Mouse (Mus musculus) midbrain, embryonic 11.5 days (tissue): ENCODE measurements around the gene Ccdc80. TPM values are rescaled to one million over a fixed set of nuclear protein-coding genes. Genes with fewer than 3 reads are reported as not detected.

Experiments
- ATAC-seq: fragments of 200-750 bp; cut with Nextera tagmentation; 2 replicates; pipeline ENCODE4 v1.8.0; 2017; ENCODE audit warnings: moderate TSS enrichment, moderate library complexity; ENCODE audit not compliant: low FRiP score
- DNase-seq: peaks from one replicate; pipeline ENCODE4 v3.0.0; 2015; ENCODE audit warnings: low spot score; ENCODE audit errors: missing footprints
- H3K27ac ChIP-seq: fragments of 300-500 bp; sonication (generic); 2 replicates; pipeline ENCODE4 v1.5.1; 2014; ENCODE audit warnings: low read depth, low read length
- H3K27me3 ChIP-seq: fragments of 300-500 bp; sonication (generic); 2 replicates; pipeline ENCODE4 v1.6.1; 2014; ENCODE audit warnings: mild to moderate bottlenecking, low read length, moderate library complexity, mixed read lengths; ENCODE audit not compliant: control insufficient read depth, insufficient read depth
- H3K36me3 ChIP-seq: fragments of 300-500 bp; sonication (generic); 2 replicates; pipeline ENCODE4 v1.6.1; 2014; ENCODE audit warnings: mild to moderate bottlenecking, low read length, moderate library complexity, mixed read lengths; ENCODE audit not compliant: control insufficient read depth, insufficient read depth
- H3K4me1 ChIP-seq: fragments of 300-500 bp; sonication (generic); 2 replicates; pipeline ENCODE4 v1.6.1; 2014; ENCODE audit warnings: low read length; ENCODE audit not compliant: control insufficient read depth, insufficient read depth
- H3K4me2 ChIP-seq: fragments of 300-500 bp; sonication (generic); 2 replicates; pipeline ENCODE4 v1.6.1; 2014; ENCODE audit warnings: mild to moderate bottlenecking, moderate library complexity
- H3K4me3 ChIP-seq: fragments of 300-500 bp; sonication (generic); 2 replicates; pipeline ENCODE4 v1.5.1; 2014; ENCODE audit warnings: low read depth, low read length
- H3K9ac ChIP-seq: fragments of 300-500 bp; sonication (generic); 2 replicates; pipeline ENCODE4 v1.6.1; 2014; ENCODE audit warnings: low read length
- H3K9me3 ChIP-seq: fragments of 300-500 bp; sonication (generic); 2 replicates; pipeline ENCODE4 v1.6.1; 2016; ENCODE audit warnings: low read length; ENCODE audit not compliant: control insufficient read depth
- WGBS: fragments of 180-500 bp; shearing (Covaris S2); extraction: QIAGEN DNeasy Blood & Tissue Kit; methylation state at CpG from one replicate; pipeline ENCODE4 v1.1.7; 2014; 5-methylcytosine and 5-hydroxymethylcytosine counted together
- polyA plus RNA-seq: library from polyadenylated mRNA; unstranded; fragments of >200 nt; fragmentation: Nextera tagmentation; extraction: Ambion mirVana; gene quantifications from 2 replicates; pipeline ENCODE4 v1.2.1, GENCODE M21; 2014

Ccdc80 gene
- polyA plus RNA-seq, 1 experiment from 2014 or later: 27.1 TPM

DNA sequence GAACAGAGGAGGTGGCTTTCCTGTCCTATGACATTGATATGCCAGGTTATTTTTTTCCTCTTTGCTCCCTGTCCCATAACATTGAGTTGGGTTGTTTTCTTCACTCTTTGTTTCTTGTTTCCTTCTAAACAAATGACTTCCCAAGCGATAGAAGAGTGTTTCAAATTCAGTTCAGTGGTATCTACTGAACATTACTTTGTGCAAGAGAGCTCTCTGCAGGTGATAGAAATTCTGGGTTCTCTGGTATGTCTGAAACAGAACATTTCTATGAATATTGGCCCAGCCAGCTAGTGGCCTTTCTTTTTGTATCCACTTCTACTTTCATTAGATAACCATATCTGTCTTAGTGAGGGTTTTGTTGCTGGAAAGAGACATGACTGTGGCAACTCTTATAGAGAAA is 4.4 kb upstream of the Ccdc80 start:
- no peak for DNase-seq
- Histone ChIP-seq H3K9me3 (no peaks in the 10 kb centered on the region), H3K4me3 (no peak overlapping the region), H3K4me1 (peaks cover under 1% of the 10 kb centered on the region; the same call in 1 of the 2 replicates), H3K27me3 (no peaks in the 10 kb centered on the region), H3K27ac (no peak overlapping the region), H3K9ac (no peak overlapping the region), H3K36me3 (no peaks in the 10 kb centered on the region), H3K4me2 (no peak overlapping the region)
- 86% methylated on average over 1 of the region's 1 CpGs for WGBS
- ATAC-seq: no peak

DNA sequence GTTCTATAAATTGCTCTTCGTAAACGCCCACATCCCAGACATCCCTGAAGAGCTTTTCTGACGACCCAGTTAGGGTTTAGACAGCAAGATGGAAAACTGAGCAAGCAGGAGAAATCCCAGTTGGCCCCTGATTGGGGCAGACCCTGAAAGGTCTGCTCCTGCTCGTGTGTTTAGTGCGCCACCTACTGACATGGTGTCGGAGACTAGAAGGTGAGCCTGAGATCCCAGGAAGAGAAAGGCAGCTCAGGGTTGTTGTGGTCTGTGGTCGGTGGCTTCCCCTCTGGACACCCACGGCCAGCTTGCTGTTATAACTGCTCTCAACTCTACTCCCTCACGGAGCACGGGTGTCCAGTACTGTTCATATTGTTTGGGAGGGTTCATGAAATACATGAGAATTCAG is 3.2 kb upstream of the Ccdc80 start:
- WGBS: 15% methylated on average over 10 of the region's 10 CpGs
- peak; percentile 89 for DNase-seq
- no peaks in the 10 kb centered on the region for H3K36me3 ChIP-seq
- H3K4me3 ChIP-seq: no peak overlapping the region
- H3K9ac ChIP-seq: no peak overlapping the region
- no peak overlapping the region for H3K4me2 ChIP-seq
- ATAC-seq: peak; percentile 90
- H3K4me1 ChIP-seq: peaks cover 5% of the 10 kb centered on the region; the same call in 1 of the 2 replicates
- H3K27me3 ChIP-seq: no peaks in the 10 kb centered on the region
- no peak overlapping the region for H3K27ac ChIP-seq
- no peaks in the 10 kb centered on the region for H3K9me3 ChIP-seq

DNA sequence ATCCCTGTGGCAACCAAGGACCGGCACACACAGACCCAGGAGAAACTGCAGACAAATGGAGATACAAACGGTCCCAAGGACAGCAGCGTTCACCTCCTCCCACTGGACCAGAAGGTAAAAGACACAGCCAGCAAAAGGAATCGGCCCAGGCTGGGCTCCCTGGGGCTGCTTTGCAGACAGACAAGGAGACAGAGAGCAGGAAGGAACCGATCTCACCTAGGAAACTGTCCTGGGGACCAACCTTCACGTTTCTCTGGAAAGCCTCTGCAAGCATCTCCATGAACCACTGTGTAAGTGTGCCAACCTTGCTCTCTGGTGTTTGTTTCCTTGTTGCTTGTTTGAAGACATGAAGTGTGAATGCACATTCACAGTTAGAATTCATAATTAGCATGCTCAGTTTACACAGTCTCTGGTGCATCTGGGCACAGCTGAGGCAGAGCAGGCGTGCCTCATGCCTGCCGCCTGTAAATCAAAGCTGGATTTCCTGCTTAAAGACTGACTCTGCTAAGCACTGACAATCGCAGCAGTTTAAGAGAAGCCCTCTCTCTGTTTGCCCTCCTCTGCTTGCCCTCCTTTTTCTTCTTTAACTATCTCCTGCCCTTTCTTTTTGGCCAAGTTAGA is 1.0 kb downstream of the Ccdc80 start:
- ATAC-seq (0 out of 2 replicates have a peak, but pooled peaks have one; percentile 45), DNase-seq (peak; percentile 90)
- Histone ChIP-seq H3K4me2 (peak overlapping the region; percentile 40), H3K4me3 (peak overlapping the region; percentile 18; the same call in 1 of the 2 replicates), H3K27me3 (no peaks in the 10 kb centered on the region), H3K4me1 (peaks cover 5% of the 10 kb centered on the region; the same call in 1 of the 2 replicates), H3K36me3 (no peaks in the 10 kb centered on the region), H3K9ac (peak overlapping the region; percentile 60), H3K27ac (no peak overlapping the region), H3K9me3 (no peaks in the 10 kb centered on the region)
- 16% methylated on average over 9 of the region's 9 CpGs for WGBS

DNA sequence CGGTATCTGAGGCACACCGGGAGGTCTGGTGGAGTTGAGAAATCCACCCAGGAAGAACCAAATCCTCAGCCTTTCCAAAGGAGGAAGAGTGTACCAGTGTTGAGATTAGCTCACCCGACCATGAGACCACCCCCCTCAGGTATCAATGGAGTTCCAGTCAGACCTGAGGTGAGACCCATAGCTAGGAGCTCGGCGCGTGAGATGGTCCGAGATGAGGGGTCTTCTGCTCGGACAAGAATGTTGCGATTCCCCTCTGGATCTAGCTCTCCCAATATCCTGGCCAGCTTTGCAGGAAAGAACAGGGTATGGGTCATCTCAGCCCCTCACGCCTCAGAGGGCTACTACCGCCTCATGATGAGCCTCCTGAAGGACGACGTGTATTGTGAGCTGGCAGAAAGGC is 1.8 kb downstream of the Ccdc80 start:
- Histone ChIP-seq H3K4me1 (peaks cover 5% of the 10 kb centered on the region; the same call in 1 of the 2 replicates), H3K36me3 (no peaks in the 10 kb centered on the region), H3K4me2 (no peak overlapping the region), H3K4me3 (no peak overlapping the region), H3K9me3 (no peaks in the 10 kb centered on the region), H3K9ac (no peak overlapping the region), H3K27ac (no peak overlapping the region), H3K27me3 (no peaks in the 10 kb centered on the region)
- ATAC-seq (no peak), DNase-seq (no peak)
- 92% methylated on average over 13 of the region's 13 CpGs for WGBS

DNA sequence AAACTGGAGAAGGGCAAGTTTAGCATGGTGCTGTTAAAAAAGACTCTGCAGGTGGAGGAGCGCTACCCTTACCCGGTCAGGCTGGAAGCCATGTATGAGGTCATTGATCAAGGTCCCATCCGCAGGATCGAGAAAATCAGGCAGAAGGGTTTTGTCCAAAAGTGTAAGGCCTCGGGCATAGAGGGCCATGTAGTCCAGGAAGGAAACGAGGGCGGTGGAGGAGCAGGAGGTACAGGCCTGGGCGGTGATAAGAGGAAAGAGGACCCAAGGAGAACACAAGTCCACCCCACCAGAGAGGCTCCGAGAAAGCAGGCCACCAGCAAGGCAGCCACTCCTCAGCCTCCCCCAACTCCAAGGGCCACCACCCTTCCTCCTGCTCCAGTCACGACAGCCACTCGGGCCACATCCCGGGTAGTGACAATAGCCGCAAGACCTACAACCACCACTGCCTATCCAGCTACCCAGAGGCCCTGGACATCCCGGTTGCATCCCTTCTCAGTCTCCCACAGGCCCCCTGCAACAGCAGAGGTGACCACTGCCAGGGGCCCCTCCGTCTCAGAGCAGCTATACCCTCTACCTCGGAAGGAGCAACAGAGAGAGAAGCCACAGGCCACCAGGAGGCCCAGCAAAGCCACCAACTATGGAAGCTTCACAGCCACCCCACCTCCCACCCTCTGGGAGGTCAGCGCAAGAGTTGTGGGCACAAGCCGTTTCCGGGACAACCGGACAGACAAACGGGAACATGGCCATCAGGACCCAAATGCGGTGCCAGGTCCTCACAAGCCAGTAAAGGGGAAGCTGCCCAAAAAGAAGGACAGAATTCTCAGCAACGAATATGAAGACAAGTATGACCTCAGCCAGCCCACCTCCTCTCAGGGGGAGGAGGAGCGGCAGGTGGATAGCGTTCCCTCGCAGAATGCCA is 2.6 kb downstream of the Ccdc80 start:
- DNase-seq (no peak), ATAC-seq (no peak)
- H3K4me3 ChIP-seq: no peak overlapping the region
- no peak overlapping the region for H3K9ac ChIP-seq
- H3K4me2 ChIP-seq: no peak overlapping the region
- 92% methylated on average over 26 of the region's 26 CpGs for WGBS
- H3K4me1 ChIP-seq: peaks cover 5% of the 10 kb centered on the region; the same call in 1 of the 2 replicates
- no peaks in the 10 kb centered on the region for H3K27me3 ChIP-seq
- no peaks in the 10 kb centered on the region for H3K36me3 ChIP-seq
- H3K9me3 ChIP-seq: no peaks in the 10 kb centered on the region
- no peak overlapping the region for H3K27ac ChIP-seq

DNA sequence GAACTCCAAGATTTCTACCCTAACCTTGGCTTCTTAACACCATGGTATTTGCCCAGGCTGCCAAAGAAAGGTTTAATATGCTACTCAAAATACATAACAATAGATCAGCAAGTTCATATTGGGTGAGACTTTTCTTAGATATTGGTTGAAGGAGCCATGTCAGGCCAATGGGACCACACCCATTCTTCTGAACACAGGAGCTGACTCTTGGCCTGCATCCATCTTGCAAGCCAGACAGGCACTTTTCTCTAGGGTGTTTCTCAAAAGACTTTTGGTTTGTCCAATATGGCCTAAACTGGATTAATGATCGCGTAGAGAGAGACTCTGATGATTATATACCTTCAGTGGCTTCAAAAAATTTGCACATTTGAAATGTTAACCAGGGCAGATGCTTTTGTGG is 4.3 kb downstream of the Ccdc80 start:
- Histone ChIP-seq H3K9ac (no peak overlapping the region), H3K36me3 (no peaks in the 10 kb centered on the region), H3K4me1 (peaks cover 5% of the 10 kb centered on the region; the same call in 1 of the 2 replicates), H3K27ac (no peak overlapping the region), H3K9me3 (no peaks in the 10 kb centered on the region), H3K4me2 (no peak overlapping the region), H3K27me3 (no peaks in the 10 kb centered on the region), H3K4me3 (no peak overlapping the region)
- 97% methylated on average over 2 of the region's 2 CpGs for WGBS
- no peak for ATAC-seq
- DNase-seq: no peak

DNA sequence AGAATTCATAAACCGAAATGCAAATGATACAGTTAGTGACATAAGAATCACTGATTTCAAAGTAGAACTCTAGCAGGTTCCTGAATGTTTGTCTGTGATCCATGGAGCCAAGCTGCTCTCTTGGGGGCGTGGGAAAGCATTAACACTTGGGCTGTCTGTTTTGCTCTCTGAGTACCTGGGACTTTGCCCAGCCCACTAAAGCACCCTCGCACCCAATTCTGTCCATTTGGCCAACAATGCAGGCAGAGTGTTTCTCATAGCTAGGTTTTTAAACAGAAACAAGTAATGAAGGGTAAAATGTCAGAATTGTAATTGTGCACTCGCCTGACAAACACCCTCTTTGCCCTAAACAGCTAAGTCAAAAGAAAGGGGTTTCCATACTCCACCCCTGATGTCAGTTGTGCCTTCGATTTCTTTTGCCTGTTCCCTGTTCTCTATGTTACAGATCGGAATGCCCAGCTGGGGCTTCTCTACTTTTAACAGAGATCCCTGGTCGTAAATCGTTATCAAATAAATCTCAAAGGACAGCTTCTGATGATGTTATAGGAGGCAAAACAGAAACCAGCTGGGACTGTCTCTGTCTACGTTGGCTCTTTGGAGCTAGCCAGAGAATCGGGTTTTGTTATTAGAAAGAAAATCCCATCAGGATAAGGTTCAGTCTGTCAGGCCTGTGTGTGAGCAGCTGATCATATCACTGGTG is 5.1 kb downstream of the Ccdc80 start:
- no peak for DNase-seq
- Histone ChIP-seq H3K27me3 (no peaks in the 10 kb centered on the region), H3K4me2 (no peak overlapping the region), H3K9ac (no peak overlapping the region), H3K4me1 (peaks cover 5% of the 10 kb centered on the region; the same call in 1 of the 2 replicates), H3K9me3 (no peaks in the 10 kb centered on the region), H3K27ac (no peak overlapping the region), H3K36me3 (no peaks in the 10 kb centered on the region), H3K4me3 (no peak overlapping the region)
- 79% methylated on average over 10 of the region's 10 CpGs for WGBS
- ATAC-seq: no peak

DNA sequence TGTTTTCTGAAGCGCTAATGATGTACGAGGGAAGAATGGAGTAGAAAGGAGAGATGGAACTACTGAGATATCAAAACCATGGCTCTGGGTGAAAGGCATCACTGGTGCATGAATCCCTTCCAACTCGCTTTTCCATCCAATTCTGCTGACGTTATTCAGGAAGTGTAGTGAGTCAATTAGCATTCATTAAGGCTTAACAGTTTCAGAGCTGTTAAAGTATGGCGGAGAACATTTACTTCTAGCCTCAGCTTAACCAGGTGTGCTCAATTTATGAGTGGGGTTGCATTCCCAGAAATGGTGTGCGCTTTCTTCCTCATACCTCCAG is 5.6 kb downstream of the Ccdc80 start:
- H3K9me3 ChIP-seq: no peaks in the 10 kb centered on the region
- H3K4me2 ChIP-seq: no peak overlapping the region
- H3K36me3 ChIP-seq: no peaks in the 10 kb centered on the region
- 80% methylated on average over 6 of the region's 6 CpGs for WGBS
- H3K27me3 ChIP-seq: no peaks in the 10 kb centered on the region
- no peak overlapping the region for H3K9ac ChIP-seq
- DNase-seq (no peak), ATAC-seq (no peak)
- H3K27ac ChIP-seq: no peak overlapping the region
- no peak overlapping the region for H3K4me3 ChIP-seq
- peaks cover 5% of the 10 kb centered on the region; the same call in 1 of the 2 replicates for H3K4me1 ChIP-seq

DNA sequence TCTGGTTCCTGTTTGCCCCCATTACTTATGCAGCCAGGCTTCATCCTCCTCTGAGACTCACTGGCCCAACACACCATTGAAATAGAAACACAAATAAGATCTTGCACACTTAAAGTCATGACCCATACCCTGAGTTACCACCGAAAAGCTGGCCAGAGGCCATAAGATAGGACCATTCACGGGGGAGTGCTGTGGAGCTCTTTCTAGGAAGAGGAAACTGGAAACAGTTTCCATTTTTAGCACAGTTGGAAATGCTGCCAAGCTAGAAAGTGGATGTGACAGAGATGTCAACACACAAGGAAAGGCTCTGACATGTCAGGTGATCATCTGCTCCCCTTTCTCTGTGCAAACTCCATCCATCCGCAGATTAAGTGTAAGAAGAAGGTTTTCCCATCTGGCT is 7.7 kb downstream of the Ccdc80 start:
- 80% methylated on average over 3 of the region's 3 CpGs for WGBS
- no peak overlapping the region for H3K9ac ChIP-seq
- no peaks in the 10 kb centered on the region for H3K36me3 ChIP-seq
- H3K4me3 ChIP-seq: no peak overlapping the region
- ATAC-seq (no peak), DNase-seq (no peak)
- H3K4me1 ChIP-seq: no peaks in the 10 kb centered on the region
- no peak overlapping the region for H3K4me2 ChIP-seq
- no peak overlapping the region for H3K27ac ChIP-seq
- H3K27me3 ChIP-seq: no peaks in the 10 kb centered on the region
- H3K9me3 ChIP-seq: no peaks in the 10 kb centered on the region
